Mouse (Mus musculus) urinary bladder, postnatal 10 days (tissue): ENCODE measurements around the gene Mbd6.

Experiments used
- DNase-seq: peaks from one replicate; pipeline ENCODE4 v3.0.0; 2022; ENCODE audit warnings: low spot score

Gene Mbd6

GRCm38 (mm10) chr10:127287936-127288293 is 903 bp downstream of the Mbd6 start:
- DNase-seq = no peak

GRCm38 (mm10) chr10:127287271-127287935 is 1.4 kb downstream of the Mbd6 start:
- no peak for DNase-seq

- no peak for DNase-seq
Observed at GRCm38 (mm10) chr10:127286730-127287129, 2.1 kb downstream of the Mbd6 start.

- DNase-seq = no peak
Observed at GRCm38 (mm10) chr10:127286194-127286593, 2.6 kb downstream of the Mbd6 start.

DNA sequence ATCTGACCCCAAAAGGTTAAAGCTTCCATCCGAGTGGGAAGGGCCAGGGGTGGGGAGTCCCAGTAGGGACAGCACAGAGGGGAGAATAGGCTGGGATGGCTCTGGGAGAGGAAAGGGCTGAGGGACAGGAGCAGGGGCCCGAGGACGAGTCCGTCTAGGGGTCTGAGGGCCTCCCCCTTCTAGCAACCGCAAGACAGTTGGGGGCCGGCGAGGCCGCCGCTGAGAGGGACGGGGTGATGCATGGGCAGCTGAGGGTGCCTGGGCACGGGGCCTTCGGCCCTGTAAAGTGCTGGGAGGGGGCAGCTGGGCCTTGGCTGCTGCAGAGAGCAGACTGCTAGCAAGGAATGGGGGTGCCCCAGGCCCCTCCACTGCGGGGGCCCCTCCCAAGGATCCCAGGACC is 3.2 kb downstream of the Mbd6 start:
- no peak for DNase-seq

GRCm38 (mm10) chr10:127284724-127285500 is 3.9 kb downstream of the Mbd6 start:
- DNase-seq = no peak

- no peak for DNase-seq
Observed at GRCm38 (mm10) chr10:127284105-127284622, 4.7 kb downstream of the Mbd6 start.

- DNase-seq = no peak
Observed at GRCm38 (mm10) chr10:127282620-127283215, 6.1 kb downstream of the Mbd6 start.

GRCm38 (mm10) chr10:127281316-127281715 is 7.5 kb downstream of the Mbd6 start:
- DNase-seq = no peak

DNA sequence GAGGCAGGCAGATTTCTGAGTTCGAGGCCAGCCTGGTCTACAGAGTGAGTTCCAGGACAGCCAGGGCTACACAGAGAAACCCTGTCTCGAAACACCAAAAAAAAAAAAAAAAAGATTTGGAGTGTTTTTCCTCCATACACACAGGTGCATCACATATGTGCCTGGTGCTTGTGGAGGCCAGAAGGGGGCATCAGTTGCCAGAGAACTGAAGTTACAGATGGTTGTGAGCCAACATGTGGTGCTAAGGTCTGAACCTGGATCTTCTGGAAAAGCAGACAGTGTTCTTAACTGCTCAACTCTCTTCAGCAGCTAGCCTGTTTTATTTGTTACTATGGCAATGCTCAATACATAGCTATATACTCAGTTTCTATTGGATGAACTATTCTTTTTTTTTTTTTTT is 9.1 kb downstream of the Mbd6 start:
- no peak for DNase-seq

GRCm38 (mm10) chr10:127274261-127275022 is 14.4 kb downstream of the Mbd6 start:
- no peak for DNase-seq

DNA sequence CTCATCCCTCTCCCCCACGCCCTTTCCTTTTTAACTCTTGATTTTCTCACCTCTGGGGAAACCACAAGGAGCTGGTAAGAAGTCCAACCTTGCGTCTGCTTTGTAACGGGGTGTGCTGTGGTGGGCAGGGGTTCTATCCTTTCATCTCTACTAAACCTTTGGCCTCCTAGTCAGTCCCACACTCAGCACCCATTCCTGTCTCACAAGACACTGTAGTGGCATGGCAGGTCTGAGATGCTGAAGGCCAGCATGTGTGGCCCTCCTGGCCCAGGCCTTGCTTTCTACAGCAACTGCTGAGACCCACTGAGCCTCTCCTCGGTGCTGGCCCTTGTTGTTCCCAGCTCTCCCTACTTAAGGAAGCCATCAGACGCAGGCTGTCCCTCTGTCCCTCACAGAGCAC is 16.4 kb downstream of the Mbd6 start:
- DNase-seq = no peak

DNA sequence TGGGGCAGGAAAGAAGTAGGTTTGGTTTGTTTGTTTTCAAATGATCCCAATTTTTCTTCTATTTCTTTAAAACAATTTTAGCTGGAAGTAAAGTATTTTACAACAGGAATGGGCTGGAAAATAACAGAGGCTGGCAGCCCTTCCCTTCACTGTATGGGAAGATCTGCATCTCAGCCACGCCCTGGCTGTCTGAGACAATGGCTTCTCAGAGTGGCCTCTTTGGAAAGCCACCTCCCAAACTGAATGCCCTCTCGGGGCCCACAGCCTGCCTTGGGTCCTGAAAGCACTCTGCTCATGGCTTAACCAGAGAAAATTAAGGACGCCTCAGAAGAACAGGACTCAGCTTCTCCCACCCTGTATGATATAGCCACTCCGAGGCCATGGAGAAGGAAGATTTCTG is 18.9 kb downstream of the Mbd6 start:
- no peak for DNase-seq

DNA sequence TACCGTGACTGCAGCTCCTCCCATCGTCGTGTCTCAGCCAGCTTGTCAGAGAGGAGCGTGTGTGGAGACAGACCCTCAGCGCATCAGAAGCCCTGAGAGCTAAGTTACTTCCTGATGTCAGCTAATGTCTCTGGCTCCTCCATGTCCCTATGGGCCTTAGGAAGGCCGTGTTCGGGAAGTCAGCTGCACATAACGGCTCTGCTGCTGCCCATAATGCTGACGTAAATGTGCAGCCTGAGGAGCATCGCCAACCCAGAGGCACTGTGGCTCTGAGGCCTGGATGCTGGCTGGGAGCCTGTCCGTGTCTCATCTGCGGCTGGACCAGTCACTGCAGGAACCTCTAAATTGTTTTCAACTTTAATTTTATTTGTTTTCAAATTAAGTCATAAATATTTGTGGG is 19.8 kb downstream of the Mbd6 start:
- no peak for DNase-seq

- no peak for DNase-seq
Observed at GRCm38 (mm10) chr10:127268401-127268800, 20.4 kb downstream of the Mbd6 start.

GRCm38 (mm10) chr10:127267318-127267717 is 21.5 kb downstream of the Mbd6 start:
- no peak for DNase-seq

- DNase-seq = peak; percentile 77
Observed at GRCm38 (mm10) chr10:127266112-127267091, 22.4 kb downstream of the Mbd6 start, which contains the start of gene Dctn2. TSS of gene Dctn2 (plus strand) at chr10:127266368.

DNA sequence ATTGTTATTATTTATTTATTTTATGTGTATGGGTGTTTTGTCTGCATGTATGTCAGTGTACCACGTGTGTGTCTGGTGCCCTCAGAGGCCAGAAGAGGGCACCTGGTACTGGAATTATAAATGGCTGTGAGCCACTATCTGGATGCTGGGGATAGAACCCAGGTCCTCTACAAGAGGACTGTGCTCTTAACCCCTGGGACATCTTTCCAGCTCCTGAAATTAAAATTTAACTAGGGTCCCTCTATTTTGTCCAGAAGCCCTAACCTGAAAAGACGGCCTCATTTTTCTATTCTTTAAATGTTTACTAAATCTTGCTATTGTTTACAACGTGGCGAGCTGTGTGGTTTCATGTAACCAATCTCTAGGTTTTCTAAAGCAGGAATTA is 23.1 kb downstream of the Mbd6 start:
- no peak for DNase-seq

GRCm38 (mm10) chr10:127264971-127265370 is 23.8 kb downstream of the Mbd6 start:
- DNase-seq = no peak

- DNase-seq = no peak
Observed at GRCm38 (mm10) chr10:127264336-127264735, 24.5 kb downstream of the Mbd6 start.

DNA sequence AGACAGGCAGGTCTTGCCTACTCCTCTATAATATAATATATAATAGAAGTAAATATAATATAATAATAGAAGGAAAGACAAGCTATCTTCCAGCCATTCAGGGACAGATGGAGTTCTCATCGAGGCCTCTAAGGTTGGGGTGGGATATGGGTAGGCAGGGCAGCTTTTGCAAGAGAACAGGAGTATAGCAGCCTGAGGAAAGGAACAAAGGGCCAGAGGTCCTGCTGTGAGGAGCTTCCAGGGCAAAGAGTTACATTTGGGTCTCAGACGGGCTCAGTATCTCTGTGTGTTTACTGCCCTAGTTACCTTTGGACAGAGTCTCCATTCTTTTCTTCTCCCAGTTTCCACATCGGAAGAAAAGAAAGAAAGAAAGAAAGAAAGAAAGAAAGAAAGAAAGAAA is 25.2 kb downstream of the Mbd6 start:
- DNase-seq = no peak
